Mouse (Mus musculus) adrenal gland, adult 2 months (tissue): ENCODE results near the gene Adamts12. TPM values are rescaled to one million over a fixed set of nuclear protein-coding genes. Genes with fewer than 3 reads are reported as not detected.

Experiments
- DNase-seq: peaks from one replicate; pipeline ENCODE4 v3.0.0; 2021
- polyA plus RNA-seq: library from polyadenylated mRNA; depleted of rRNA; stranded (reverse); fragments of >200 nt; gene quantifications from 2 replicates; pipeline ENCODE4 v1.2.3, GENCODE M21; 2012
- total RNA-seq, 2 experiments: library from RNA; stranded (reverse); gene quantifications; 2 replicates each; pipeline ENCODE4 v1.2.3; 2021

Gene Adamts12
- total and polyA plus RNA-seq, 3 experiments, result 0.40 to 4.0 (median 3.8) TPM

GRCm38 (mm10) chr15:11287780-11288179 is 223.2 kb downstream of the Adamts12 start:
- no peak for DNase-seq

- no peak for DNase-seq
These were observed 227.7 kb downstream of the Adamts12 start for GRCm38 (mm10) chr15:11292246-11292645.

GRCm38 (mm10) chr15:11295016-11295415 is 230.4 kb downstream of the Adamts12 start:
- peak; percentile 11 for DNase-seq

GRCm38 (mm10) chr15:11297960-11298359 is 233.4 kb downstream of the Adamts12 start:
- DNase-seq, result no peak

- no peak for DNase-seq
These were observed 252.5 kb downstream of the Adamts12 start for GRCm38 (mm10) chr15:11317077-11317476.

GRCm38 (mm10) chr15:11320481-11320880 is 255.9 kb downstream of the Adamts12 start:
- DNase-seq, result peak; percentile 53

GRCm38 (mm10) chr15:11339467-11340180 is 275.0 kb downstream of the Adamts12 start:
- no peak for DNase-seq

DNA sequence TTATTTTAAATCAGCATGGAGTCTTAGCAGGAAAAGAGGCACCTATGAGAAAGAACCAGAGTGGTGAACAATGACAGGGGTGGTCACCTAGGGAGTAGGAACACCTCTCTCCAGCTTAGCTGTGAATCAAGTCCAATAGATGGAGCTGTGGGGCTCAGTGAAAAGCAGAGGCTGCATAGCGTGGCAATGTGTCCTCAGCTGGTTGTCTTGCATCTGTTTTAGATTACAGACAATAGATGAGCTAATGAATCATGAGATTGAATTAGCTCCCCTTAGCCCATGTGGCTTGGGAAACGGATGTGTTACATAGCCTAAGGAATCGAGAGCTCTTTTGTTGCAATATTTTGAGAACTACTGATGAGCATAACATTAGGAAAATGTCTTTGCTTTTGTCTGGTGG is 291.3 kb downstream of the Adamts12 start:
- DNase-seq, result no peak

DNA sequence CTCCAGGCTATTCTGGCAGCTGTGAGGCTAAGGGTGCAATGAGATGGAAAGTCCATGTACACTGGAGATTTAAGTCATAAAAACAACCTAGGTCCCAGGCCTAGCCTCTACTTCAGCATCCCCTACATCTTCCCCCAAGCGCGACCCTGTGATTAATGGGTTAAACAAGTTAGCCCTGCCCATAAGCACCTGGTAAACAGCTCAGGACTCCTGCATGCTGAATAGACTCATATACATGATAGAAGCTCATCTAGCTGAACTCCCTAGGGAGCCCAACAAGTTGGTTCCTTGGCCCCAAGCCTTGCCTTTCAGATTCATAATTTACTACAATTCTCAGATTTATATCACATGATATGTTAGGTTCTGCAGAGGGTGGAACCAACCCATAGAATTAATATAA is 292.9 kb downstream of the Adamts12 start:
- no peak for DNase-seq

- DNase-seq, result no peak
These were observed 296.3 kb downstream of the Adamts12 start for GRCm38 (mm10) chr15:11360888-11361287.

GRCm38 (mm10) chr15:11361824-11362223 is 297.2 kb downstream of the Adamts12 start:
- no peak for DNase-seq

DNA sequence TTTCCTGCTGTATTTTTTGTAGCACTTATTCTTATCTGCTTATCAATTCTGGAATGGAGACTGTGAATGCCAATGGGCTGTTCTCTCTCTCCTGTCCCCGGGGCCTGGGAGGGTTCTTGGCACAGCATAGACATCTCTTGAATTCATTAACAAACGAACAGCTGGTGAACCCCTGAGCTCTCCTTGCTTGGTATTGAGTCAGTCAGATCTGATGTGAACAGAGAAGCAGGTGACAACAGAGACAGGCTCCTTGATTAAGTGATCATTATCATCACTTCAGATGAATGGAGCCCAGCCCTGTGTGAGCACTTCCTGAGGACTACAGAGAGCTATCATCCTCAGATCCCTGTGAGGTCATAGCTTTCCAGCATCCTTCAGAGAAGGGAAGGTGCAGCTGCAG is 299.5 kb downstream of the Adamts12 start:
- DNase-seq, result no peak

DNA sequence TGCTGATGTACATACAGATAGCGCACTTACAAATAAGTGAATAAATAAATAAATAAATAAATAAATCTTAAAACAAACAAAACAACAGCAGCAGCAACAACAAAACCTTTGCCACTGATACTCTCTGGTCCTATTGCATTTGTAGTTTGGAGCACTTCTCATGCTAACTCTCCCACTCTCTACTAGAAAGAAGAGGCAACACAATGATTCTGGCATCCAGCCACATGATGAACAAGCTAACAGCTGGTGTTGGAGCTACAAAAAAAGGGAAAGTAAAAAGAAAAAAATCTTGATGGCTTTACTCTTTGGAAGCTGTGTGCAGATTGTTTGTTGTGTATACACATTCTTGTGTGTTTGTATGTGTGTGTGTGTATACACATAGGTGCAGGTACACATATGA is 300.2 kb downstream of the Adamts12 start:
- DNase-seq, result no peak

DNA sequence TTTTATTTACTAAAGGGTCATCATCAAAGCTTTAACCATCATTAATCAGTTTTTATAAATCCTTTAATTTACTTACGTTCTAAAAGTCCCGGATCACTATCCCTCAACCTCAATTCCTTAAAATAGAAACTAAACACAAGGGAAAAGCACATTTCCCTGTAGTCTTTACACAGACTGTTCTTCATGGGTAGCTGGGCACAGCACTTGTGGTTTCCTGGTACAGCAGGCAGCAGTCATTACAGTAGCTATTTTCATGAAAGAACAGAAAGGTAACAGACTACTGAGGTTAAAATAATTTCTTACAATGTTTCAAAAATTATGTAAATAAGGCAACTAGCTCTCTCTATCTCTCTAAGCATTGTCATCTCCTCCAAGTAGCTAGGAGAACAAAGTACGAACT is 305.0 kb downstream of the Adamts12 start:
- DNase-seq, result no peak

DNA sequence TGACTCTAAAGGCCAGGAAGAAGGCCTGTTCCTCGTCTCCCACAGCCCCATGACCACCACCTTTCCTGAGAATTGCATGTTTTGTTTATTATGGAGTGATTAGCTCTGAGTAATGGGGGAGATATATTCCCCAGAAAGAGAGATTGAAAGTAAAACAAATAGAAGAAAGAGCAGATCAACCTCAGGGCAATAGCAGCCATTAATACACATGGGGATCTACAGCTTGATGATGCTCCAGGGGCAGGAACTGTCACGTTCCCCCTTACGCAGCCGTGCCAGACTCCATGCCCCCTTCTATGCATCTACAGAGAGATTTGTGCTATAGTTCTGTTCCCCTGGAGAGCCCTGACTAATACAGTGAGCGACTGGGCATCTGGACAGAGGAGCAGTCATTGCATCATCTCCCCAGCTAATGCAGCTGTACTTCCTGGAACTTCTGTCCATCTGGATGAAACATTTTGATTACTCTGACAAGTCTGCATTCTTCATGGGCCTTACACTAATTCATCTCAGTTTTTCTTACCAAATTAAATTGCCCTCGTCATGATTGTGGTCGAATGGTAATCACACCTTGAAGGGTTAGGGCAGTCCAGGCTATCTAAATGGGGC is 306.0 kb downstream of the Adamts12 start:
- DNase-seq, result no peak

- no peak for DNase-seq
These were observed 315.0 kb downstream of the Adamts12 start for GRCm38 (mm10) chr15:11379431-11380086.

- DNase-seq, result no peak
These were observed 315.5 kb downstream of the Adamts12 start for GRCm38 (mm10) chr15:11380087-11380530.

GRCm38 (mm10) chr15:11380616-11381015 is 316.0 kb downstream of the Adamts12 start:
- DNase-seq, result no peak

GRCm38 (mm10) chr15:11382585-11382984 is 318.0 kb downstream of the Adamts12 start:
- no peak for DNase-seq

- no peak for DNase-seq
These were observed 319.2 kb downstream of the Adamts12 start for GRCm38 (mm10) chr15:11383796-11384195.

DNA sequence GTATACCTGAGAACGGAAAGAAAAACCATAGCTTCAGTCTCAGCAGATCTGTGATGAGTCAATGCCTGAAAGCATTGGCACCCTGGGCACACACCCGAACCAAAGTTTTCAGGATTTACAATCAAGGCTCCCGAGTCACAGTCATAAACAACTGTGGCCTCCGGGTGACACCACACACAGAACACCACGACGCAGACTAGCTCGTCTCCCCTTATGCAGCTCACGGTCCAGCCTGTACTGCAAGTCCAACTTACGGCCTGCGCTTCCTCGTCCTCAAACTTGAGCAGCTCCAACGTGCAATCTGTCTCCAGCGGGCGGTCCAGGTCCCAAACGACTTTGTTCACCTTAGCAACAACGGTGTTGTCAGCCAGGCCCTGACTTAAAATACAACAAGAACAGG is 328.3 kb downstream of the Adamts12 start:
- no peak for DNase-seq

GRCm38 (mm10) chr15:11396421-11396820 is 331.8 kb downstream of the Adamts12 start:
- no peak for DNase-seq
